Mouse (Mus musculus): ENCODE data around the gene Idh2. TPM values are rescaled to one million over a fixed set of nuclear protein-coding genes. Genes with fewer than 3 reads are reported as not detected.

Gene Idh2
- total RNA-seq, 2 experiments from 2014 or later: 116 to 190 TPM

Other genes with a start within 250 kb of the Idh2 start
- 10 to 100 TPM; 20.0 to 25.7 TPM for gene Ap3s2, start 194.7 kb downstream of the Idh2 start, total RNA-seq (2021)
- 10 to 100 TPM; 12.8 to 14.7 TPM for gene Arpin, start 180.0 kb downstream of the Idh2 start, total RNA-seq (2021)
- gene Zfp710, start 90.6 kb downstream of the Idh2 start, total RNA-seq (2021): 10 to 100 TPM; 13.8 to 14.3 TPM
- gene Sema4b, start 71.4 kb upstream of the Idh2 start, total RNA-seq (2021): 10 to 100 TPM; 62.7 to 75.9 TPM
- 10 to 100 TPM; 53.9 to 64.2 TPM for gene Cib1, start 117.4 kb upstream of the Idh2 start, total RNA-seq (2021)
- 1 to 10 TPM; 3.8 to 4.1 TPM for gene Gdpgp1, start 117.5 kb upstream of the Idh2 start, total RNA-seq (2021)
- gene Ttll13, start 131.0 kb upstream of the Idh2 start, total RNA-seq (2021): 1 to 10 TPM; 1.2 to 1.7 TPM
- 10 to 100 TPM; 40.7 to 41.4 TPM for gene Ngrn, start 145.8 kb upstream of the Idh2 start, total RNA-seq (2021)
- gene Vps33b, start 154.3 kb upstream of the Idh2 start, total RNA-seq (2021): 10 to 100 TPM; 14.9 to 26.6 TPM
- 1 to 10 TPM; 3.6 to 4.6 TPM for gene Prc1, start 179.1 kb upstream of the Idh2 start, total RNA-seq (2021)
- 10 to 100 TPM in 1 of 2 experiments, 1 to 10 TPM in 1; 7.3 to 11.9 TPM for gene Rccd1, start 209.1 kb upstream of the Idh2 start, total RNA-seq (2021)
- gene Unc45a, start 225.6 kb upstream of the Idh2 start, total RNA-seq (2021): 10 to 100 TPM; 71.5 to 85.8 TPM
- 10 to 100 TPM; 38.5 to 45.9 TPM for gene Hddc3, start 227.7 kb upstream of the Idh2 start, total RNA-seq (2021)